Mouse (Mus musculus) liver, embryonic 14.5 days (tissue): Measurements from ENCODE around the gene Rassf3. TPM values are rescaled to one million over a fixed set of nuclear protein-coding genes. Genes with fewer than 3 reads are reported as not detected.
A peak's percentile ranks its signal among the peaks of the same experiment; 100 is the strongest.

Experiments
- ATAC-seq: fragments of 200-750 bp; cut with Nextera tagmentation; 2 replicates; pipeline ENCODE4 v1.8.0; 2017; ENCODE audit warnings: moderate number of reproducible peaks, mild to moderate bottlenecking, moderate library complexity; ENCODE audit not compliant: insufficient read depth
- DNase-seq, 3 experiments: peaks; one replicate each; pipeline ENCODE4 v3.0.0-alpha.2; 2012 to 2013; ENCODE audit warnings: low read depth in 3 of 3, low spot score in 3 of 3
- H3K27ac ChIP-seq: fragments of 300-500 bp; sonication (generic); 2 replicates; pipeline ENCODE4 v1.5.1; 2014; ENCODE audit warnings: moderate library complexity, mild to moderate bottlenecking, control low read depth, inconsistent platforms
- H3K27me3 ChIP-seq: fragments of 300-500 bp; sonication (generic); 2 replicates; pipeline ENCODE4 v1.6.1; 2014; ENCODE audit warnings: mild to moderate bottlenecking, low read length, moderate library complexity; ENCODE audit not compliant: control insufficient read depth, insufficient read depth
- H3K36me3 ChIP-seq: fragments of 300-500 bp; sonication (generic); replicated peaks from 2 replicates; pipeline ENCODE4 v1.6.1; 2014; ENCODE audit warnings: low read depth; ENCODE audit not compliant: control insufficient read depth, insufficient read depth
- H3K4me1 ChIP-seq, 2 experiments: fragments of 200-500 bp in 1 of 2; fragments of 300-500 bp in 1 of 2; sonication (generic) in 1 of 2; replicated peaks; 2 replicates each; pipeline ENCODE4 v1.6.1; 2012 to 2014; ENCODE audit warnings: antibody characterized with exemption in 1 of 2, inconsistent platforms in 1 of 2, low read length in 1 of 2; ENCODE audit not compliant: control insufficient read depth in 2 of 2, insufficient read depth in 2 of 2
- H3K4me2 ChIP-seq: fragments of 300-500 bp; sonication (generic); 2 replicates; pipeline ENCODE4 v1.6.1; 2014; ENCODE audit warnings: low read depth, mild to moderate bottlenecking, control low read depth, moderate library complexity
- H3K4me3 ChIP-seq, 2 experiments: fragments of 200-500 bp in 1 of 2; fragments of 300-500 bp in 1 of 2; sonication (generic) in 1 of 2; 2 replicates each; pipeline ENCODE4 v1.5.1; 2012 to 2014; ENCODE audit warnings: low read depth in 2 of 2, low read length in 2 of 2, mild to moderate bottlenecking in 2 of 2, control low read depth in 1 of 2, inconsistent platforms in 1 of 2, moderate library complexity in 1 of 2; ENCODE audit not compliant: insufficient read depth in 1 of 2
- H3K9ac ChIP-seq: fragments of 300-500 bp; sonication (generic); replicated peaks from 2 replicates; pipeline ENCODE4 v1.6.1; 2014; ENCODE audit warnings: mild to moderate bottlenecking, control low read depth, moderate library complexity
- H3K9me3 ChIP-seq: fragments of 300-500 bp; sonication (generic); 2 replicates; pipeline ENCODE4 v1.6.1; 2016; ENCODE audit warnings: low read length, mixed read lengths; ENCODE audit not compliant: control insufficient read depth
- CTCF ChIP-seq: IDR thresholded peaks from 2 replicates; pipeline ENCODE4 v1.5.1; 2016; ENCODE audit warnings: antibody characterized with exemption, low read depth, control low read depth
- EP300 ChIP-seq: IDR thresholded peaks from 2 replicates; pipeline ENCODE4 v1.6.1; 2016; ENCODE audit warnings: antibody characterized with exemption, low read depth
- WGBS: fragments of 180-500 bp; shearing (Covaris S2); extraction: QIAGEN DNeasy Blood & Tissue Kit; methylation state at CpG from one replicate; pipeline ENCODE4 v1.1.7; 2014; ENCODE audit not compliant: insufficient replicate concordance; 5-methylcytosine and 5-hydroxymethylcytosine counted together
- polyA plus RNA-seq, 2 experiments: library from polyadenylated mRNA; depleted of rRNA in 1 of 2; stranded (reverse) in 1 of 2; unstranded in 1 of 2; fragments of >200 nt; fragmentation: Nextera tagmentation in 1 of 2; extraction: Ambion mirVana in 1 of 2; gene quantifications; 2 replicates each; pipeline versions ENCODE4 v1.2.1 to v1.2.3; 2012 to 2014

Gene Rassf3
- polyA plus RNA-seq, 2 experiments: 7.9 to 8.6 TPM

- WGBS: 22% methylated on average over 2 of the region's 2 CpGs
- DNase-seq (no peak), ATAC-seq (peak; percentile 16; the same call in 1 of the 2 replicates)
- Histone ChIP-seq H3K9me3 (no peaks in the 10 kb centered on the region), H3K9ac (no peak overlapping the region), H3K4me3 (no peak overlapping the region), H3K4me2 (no peak overlapping the region), H3K27me3 (no peaks in the 10 kb centered on the region), H3K27ac (no peak overlapping the region), H3K36me3 (no peaks in the 10 kb centered on the region), H3K4me1 (peaks cover 21 to 56% of the 10 kb centered on the region in 2 experiments)
- no peak for TF ChIP-seq CTCF
- TF ChIP-seq EP300: no peak
Observed at GRCm38 (mm10) chr10:121429089-121429488, 47.1 kb downstream of the Rassf3 start.

DNA sequence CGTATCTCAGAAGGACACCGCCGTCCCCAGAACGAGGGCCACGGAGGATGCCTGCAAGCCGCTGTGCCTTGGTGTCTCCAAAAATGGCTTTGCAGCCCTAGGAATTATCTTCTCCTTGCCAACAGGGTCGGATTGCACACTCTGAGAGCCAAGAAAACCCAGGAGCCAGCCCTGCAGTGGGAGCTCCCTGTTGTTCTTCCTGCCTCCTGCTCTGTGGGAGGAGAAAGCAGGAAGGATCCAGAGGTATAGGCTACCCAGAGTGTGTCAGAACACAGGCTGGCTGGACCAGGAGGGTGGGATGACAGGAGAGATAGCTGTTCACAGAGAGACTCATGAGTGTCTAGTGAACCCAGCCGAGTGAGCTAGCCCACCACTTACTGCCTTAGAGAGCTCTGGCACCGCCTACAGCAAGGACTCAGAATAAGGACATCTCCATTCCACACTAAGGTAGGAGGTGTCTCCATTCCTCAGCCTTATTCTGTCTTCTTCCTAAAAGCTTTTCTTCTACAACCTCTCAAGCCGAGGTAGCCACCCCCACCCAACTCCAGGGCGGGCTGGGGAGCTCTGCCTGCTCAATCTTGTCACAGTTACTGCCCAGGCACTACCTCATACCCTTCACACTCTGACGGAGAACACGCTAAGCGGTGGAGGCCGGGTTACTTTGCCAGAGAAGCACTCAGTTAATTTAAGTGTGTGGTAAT is 48.0 kb downstream of the Rassf3 start:
- Histone ChIP-seq H3K27me3 (no peaks in the 10 kb centered on the region), H3K4me1 (peaks cover 18 to 57% of the 10 kb centered on the region in 2 experiments), H3K4me3 (no peak overlapping the region), H3K9me3 (no peaks in the 10 kb centered on the region), H3K4me2 (no peak overlapping the region), H3K36me3 (no peaks in the 10 kb centered on the region), H3K27ac (no peak overlapping the region), H3K9ac (no peak overlapping the region)
- DNase-seq (no peak), ATAC-seq (no peak)
- TF ChIP-seq EP300: no peak
- no peak for TF ChIP-seq CTCF
- WGBS: 72% methylated on average over 15 of the region's 15 CpGs

GRCm38 (mm10) chr10:121427136-121427535 is 49.0 kb downstream of the Rassf3 start:
- 50% methylated on average over 5 of the region's 5 CpGs for WGBS
- H3K27ac ChIP-seq: no peak overlapping the region
- no peaks in the 10 kb centered on the region for H3K27me3 ChIP-seq
- H3K4me1 ChIP-seq: peaks cover 8 to 46% of the 10 kb centered on the region in 2 experiments
- H3K4me2 ChIP-seq: no peak overlapping the region
- H3K9ac ChIP-seq: no peak overlapping the region
- ATAC-seq: no peak
- DNase-seq: no peak
- no peaks in the 10 kb centered on the region for H3K9me3 ChIP-seq
- no peak overlapping the region for H3K4me3 ChIP-seq
- H3K36me3 ChIP-seq: no peaks in the 10 kb centered on the region
- peak; percentile 82 for TF ChIP-seq CTCF
- TF ChIP-seq EP300: no peak

DNA sequence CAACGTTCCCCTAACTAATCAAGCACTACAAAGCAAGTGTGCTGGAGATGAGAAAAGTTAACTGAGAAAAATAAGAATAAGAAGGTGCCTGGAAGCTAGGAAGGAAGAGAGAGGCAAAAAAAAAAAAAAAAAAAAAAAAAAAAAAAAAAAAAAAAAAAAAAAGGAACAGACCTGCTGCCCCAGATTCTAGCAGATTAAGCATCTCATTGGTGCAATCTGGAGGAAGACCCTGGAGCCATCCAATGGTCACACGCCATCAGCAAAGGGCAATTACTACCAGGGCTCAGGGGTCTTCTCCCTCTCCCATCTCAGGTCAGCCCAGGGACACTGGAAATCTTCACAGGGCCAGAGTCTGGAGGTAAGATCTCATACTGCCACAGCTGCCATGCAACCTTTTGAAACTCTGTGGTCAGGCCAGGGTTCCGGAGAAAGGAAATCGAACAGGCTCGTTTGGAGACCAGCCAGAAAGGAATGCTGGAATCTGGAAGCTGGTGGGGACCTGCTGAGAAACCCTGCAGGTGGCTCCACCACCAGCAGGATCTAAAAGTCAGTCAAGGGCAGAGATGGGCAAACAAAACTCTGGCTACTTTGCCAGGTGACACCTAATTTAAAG is 49.6 kb downstream of the Rassf3 start:
- DNase-seq (no peak), ATAC-seq (no peak)
- Histone ChIP-seq H3K4me1 (peaks cover 2 to 41% of the 10 kb centered on the region in 2 experiments; a peak in 3 of 4 replicates), H3K4me3 (no peak overlapping the region), H3K27me3 (no peaks in the 10 kb centered on the region), H3K9ac (no peak overlapping the region), H3K27ac (no peak overlapping the region), H3K36me3 (no peaks in the 10 kb centered on the region), H3K4me2 (no peak overlapping the region), H3K9me3 (no peaks in the 10 kb centered on the region)
- WGBS: 25% methylated on average over 5 of the region's 5 CpGs
- no peak for TF ChIP-seq EP300
- TF ChIP-seq CTCF: no peak

DNA sequence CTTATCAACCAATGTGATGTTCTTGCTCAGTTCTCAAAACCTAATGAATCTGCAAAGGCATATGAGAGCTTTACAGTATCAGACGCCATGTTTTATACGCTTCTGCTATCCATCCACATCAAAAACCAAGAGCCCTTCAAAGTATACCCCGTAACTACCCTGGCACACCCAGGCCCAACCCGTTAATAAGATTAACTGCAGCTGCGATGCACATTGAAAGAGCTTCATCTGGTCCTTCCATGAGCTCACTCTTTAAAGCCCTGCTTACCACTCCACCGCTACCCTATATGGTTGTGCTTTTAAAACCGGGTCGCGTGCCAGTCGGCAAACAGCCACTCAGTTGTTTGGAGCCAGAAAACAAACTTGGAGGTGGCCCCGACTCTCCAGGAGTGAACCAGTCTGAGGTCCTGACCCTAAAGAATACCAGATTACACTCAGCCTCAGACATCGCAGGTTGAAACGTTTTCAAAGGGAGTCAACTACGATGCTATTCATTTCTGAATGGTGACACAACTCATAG is 50.6 kb downstream of the Rassf3 start:
- H3K4me3 ChIP-seq: no peak overlapping the region
- H3K9ac ChIP-seq: no peak overlapping the region
- H3K27me3 ChIP-seq: no peaks in the 10 kb centered on the region
- ATAC-seq (no peak), DNase-seq (no peak)
- WGBS: 78% methylated on average over 14 of the region's 14 CpGs
- peaks cover 0 to 32% of the 10 kb centered on the region in 2 experiments; a peak in 3 of 4 replicates for H3K4me1 ChIP-seq
- TF ChIP-seq CTCF (no peak), EP300 (no peak)
- H3K27ac ChIP-seq: no peak overlapping the region
- H3K36me3 ChIP-seq: no peaks in the 10 kb centered on the region
- no peak overlapping the region for H3K4me2 ChIP-seq
- no peaks in the 10 kb centered on the region for H3K9me3 ChIP-seq
